Mouse (Mus musculus) cortical plate, adult 2 months (tissue): Measurements from ENCODE around the gene Rpap2.

Source experiments
- CTCF ChIP-seq: fragments of 200-500 bp; IDR thresholded peaks from 2 replicates; pipeline ENCODE4 v1.5.1; 2011; ENCODE audit warnings: mild to moderate bottlenecking, control low read depth, low read length; ENCODE audit not compliant: insufficient read depth; ENCODE audit errors: extremely low read depth
- POLR2A ChIP-seq: fragments of 200-500 bp; IDR thresholded peaks from 2 replicates; pipeline ENCODE4 v1.6.1; 2011; ENCODE audit warnings: mild to moderate bottlenecking, low read length, control low read depth; ENCODE audit not compliant: insufficient read depth; ENCODE audit errors: extremely low read depth

DNA sequence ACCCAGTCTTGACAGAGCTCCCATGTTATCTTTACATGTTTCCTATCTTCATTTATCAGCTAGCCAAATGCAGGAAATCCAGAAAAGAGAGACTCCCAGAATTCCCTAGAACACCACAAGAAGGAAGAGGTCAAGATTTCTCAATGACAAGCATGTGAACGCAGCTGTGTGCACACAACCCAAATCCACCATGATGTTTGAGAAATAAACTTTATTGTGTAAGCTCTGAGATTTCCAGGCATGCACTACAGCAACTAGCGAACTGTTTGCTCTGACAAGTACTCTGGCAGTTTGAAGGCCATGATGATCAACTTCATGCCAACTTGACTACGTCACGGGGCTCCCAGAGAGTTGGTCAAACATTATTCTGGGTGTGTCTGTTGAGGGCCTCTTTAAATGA is 108.6 kb downstream of the Rpap2 start:
- TF ChIP-seq CTCF (no peak), POLR2A (no peak)
